Comparison of ENCODE assay signal across 6 mouse cellular contexts in the genomic region with DNA sequence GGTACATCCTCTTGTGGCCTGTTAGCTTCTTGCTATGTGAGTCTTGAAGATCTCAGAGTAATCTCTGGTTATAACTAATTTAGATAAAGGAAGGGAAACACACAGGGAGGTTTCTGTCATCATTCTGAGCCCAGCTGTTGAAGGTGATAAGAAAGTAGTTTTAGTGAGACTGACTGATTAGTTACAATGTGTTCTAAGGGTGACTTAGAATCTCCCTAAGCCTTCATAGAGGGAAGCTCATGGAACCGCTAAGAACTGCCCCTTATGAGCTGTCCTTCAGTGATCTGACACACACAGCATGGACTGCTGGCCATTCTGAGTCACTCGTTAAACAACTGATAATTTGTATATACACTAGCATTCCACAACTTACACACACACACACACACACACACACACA. TPM values are rescaled to one million over a fixed set of nuclear protein-coding genes. Genes with fewer than 3 reads are reported as not detected.
"Had no signal": no experiment of that assay in that cellular context is flagged by ENCODE, and none has a peak within 500 bp of the region (broad histone marks: within the 10 kb centered on the region; RNA-seq: fewer than 3 reads in every experiment).

No protein-coding gene starts in this region.

- H3K9me3 ChIP-seq: limb, embryonic 13.5 days; liver, embryonic 15.5 days; megakaryocyte, embryonic 14.5 days had no signal

- H3K4me3 ChIP-seq: limb, embryonic 13.5 days; liver, embryonic 15.5 days; megakaryocyte, embryonic 14.5 days; midbrain, embryonic 13.5 days had no signal

- H3K4me2 ChIP-seq: limb, embryonic 13.5 days; liver, embryonic 15.5 days; lung, embryonic 14.5 days; midbrain, embryonic 13.5 days had no signal

- ATAC-seq: midbrain, embryonic 13.5 days had no signal

- H3K27ac ChIP-seq: limb, embryonic 13.5 days; liver, embryonic 15.5 days; midbrain, embryonic 13.5 days had no signal

- H3K27me3 ChIP-seq: limb, embryonic 13.5 days; liver, embryonic 15.5 days; megakaryocyte, embryonic 14.5 days; midbrain, embryonic 13.5 days had no signal

- H3K9ac ChIP-seq: limb, embryonic 13.5 days; liver, embryonic 15.5 days; lung, embryonic 14.5 days; midbrain, embryonic 13.5 days had no signal

- H3K36me3 ChIP-seq: limb, embryonic 13.5 days; liver, embryonic 15.5 days; midbrain, embryonic 13.5 days had no signal

- H3K4me1 ChIP-seq: midbrain, embryonic 13.5 days had no signal

RNA-seq across cellular contexts. Expression of gene Cdnf, which starts 33.2 kb away (rescaled TPM):
- polyA plus RNA-seq: kidney, embryonic 14.5 days had no signal
